Mouse (Mus musculus) lung, adult 2 months (tissue): ENCODE measurements around the gene Adam19.
"Not testable (repeated sequence)": the region's sequence is repeated elsewhere in the genome, so short reads cannot be mapped to it uniquely, and the experiment has no call there.

ENCODE experiments used
- CTCF ChIP-seq: fragments of 200-500 bp; IDR thresholded peaks from 2 replicates; pipeline ENCODE4 v1.5.1; 2011; ENCODE audit warnings: mild to moderate bottlenecking, low read length, control low read depth; ENCODE audit not compliant: insufficient read depth
- POLR2A ChIP-seq: fragments of 200-500 bp; IDR thresholded peaks from 2 replicates; pipeline ENCODE4 v1.6.1; 2011; ENCODE audit warnings: low read depth, mild to moderate bottlenecking, control low read depth, low read length, borderline replicate concordance; ENCODE audit errors: extremely low read depth

DNA sequence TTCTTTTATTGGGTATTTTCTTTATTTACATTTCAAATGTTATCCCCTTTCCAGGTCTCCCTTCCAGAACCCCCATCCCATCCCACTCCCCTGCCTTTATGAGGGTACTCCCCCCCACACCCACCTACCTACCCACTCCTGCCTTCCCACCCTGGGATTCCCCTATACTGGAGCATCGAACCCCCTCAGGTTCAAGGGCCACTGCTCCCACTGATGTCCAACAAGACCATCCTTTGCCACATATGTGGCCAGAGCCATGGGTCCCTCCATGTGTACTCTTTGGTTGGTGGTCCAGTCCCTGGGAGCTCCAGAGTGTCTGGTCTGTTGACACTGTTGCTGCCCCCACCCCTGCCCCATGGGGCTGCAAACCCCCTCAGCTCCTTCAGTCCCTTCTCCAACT, 126.2 kb downstream of the Adam19 start:
- TF ChIP-seq POLR2A, CTCF: not testable (repeated sequence)
